Mouse (Mus musculus) cerebellum, adult 2 months (tissue): ENCODE measurements around the gene Fam72a. TPM values are rescaled to one million over a fixed set of nuclear protein-coding genes. Genes with fewer than 3 reads are reported as not detected.
"Not testable (repeated sequence)": the region's sequence is repeated elsewhere in the genome, so short reads cannot be mapped to it uniquely, and the experiment has no call there.

Source experiments
- DNase-seq, 2 experiments: peaks; one replicate each; pipeline ENCODE4 v3.0.0; 2021
- H3K27ac ChIP-seq: fragments of 200-500 bp; 2 replicates; pipeline ENCODE4 v1.5.1; 2012; ENCODE audit warnings: low read length, control low read depth, inconsistent platforms; ENCODE audit not compliant: insufficient read depth
- H3K27me3 ChIP-seq: fragments of 200-500 bp; 2 replicates; pipeline ENCODE4 v1.6.1; 2012; ENCODE audit warnings: inconsistent platforms, mild to moderate bottlenecking, low read length, moderate library complexity; ENCODE audit not compliant: control insufficient read depth, insufficient read depth
- H3K4me1 ChIP-seq: fragments of 200-500 bp; 2 replicates; pipeline ENCODE4 v1.6.1; 2011; ENCODE audit warnings: low read length; ENCODE audit not compliant: control insufficient read depth, insufficient read depth
- H3K4me3 ChIP-seq: fragments of 200-500 bp; replicated peaks from 2 replicates; pipeline ENCODE3; 2011; ENCODE audit warnings: mild to moderate bottlenecking, low read depth, low read length, control low read depth; ENCODE audit not compliant: insufficient read depth
- CTCF ChIP-seq: fragments of 200-500 bp; IDR thresholded peaks from 2 replicates; pipeline ENCODE4 v1.5.1; 2011; ENCODE audit warnings: low read depth, mild to moderate bottlenecking, control low read depth, low read length, moderate library complexity, borderline replicate concordance; ENCODE audit not compliant: insufficient read depth
- POLR2A ChIP-seq: fragments of 200-500 bp; IDR thresholded peaks from 2 replicates; pipeline ENCODE4 v1.6.1; 2011; ENCODE audit warnings: low read length, control low read depth, borderline replicate concordance; ENCODE audit not compliant: insufficient read depth
- WGBS: fragments of 180-500 bp; shearing (Covaris S2); methylation state at CpG from one replicate; pipeline ENCODE4 v1.1.7; 2018; 5-methylcytosine and 5-hydroxymethylcytosine counted together
- polyA plus RNA-seq: library from polyadenylated mRNA; depleted of rRNA; stranded (reverse); fragments of >200 nt; gene quantifications from 2 replicates; pipeline ENCODE4 v1.2.3, GENCODE M21; 2012

Gene Fam72a
- polyA plus RNA-seq, 1 experiment, result 1.9 TPM

GRCm38 (mm10) chr1:131548494-131549365 is 21.0 kb downstream of the Fam72a start:
- TF ChIP-seq POLR2A, result no peak
- peak; percentile 28; the same call in 1 of the 2 replicates for TF ChIP-seq CTCF
- 21% methylated on average over 8 of the region's 8 CpGs for WGBS
- peak; percentile 35 to 53 for DNase-seq
- Histone ChIP-seq H3K27ac (no peak overlapping the region), H3K27me3 (no peaks in the 10 kb centered on the region), H3K4me3 (no peak overlapping the region), H3K4me1 (peaks cover 12% of the 10 kb centered on the region; the same call in 1 of the 2 replicates)

DNA sequence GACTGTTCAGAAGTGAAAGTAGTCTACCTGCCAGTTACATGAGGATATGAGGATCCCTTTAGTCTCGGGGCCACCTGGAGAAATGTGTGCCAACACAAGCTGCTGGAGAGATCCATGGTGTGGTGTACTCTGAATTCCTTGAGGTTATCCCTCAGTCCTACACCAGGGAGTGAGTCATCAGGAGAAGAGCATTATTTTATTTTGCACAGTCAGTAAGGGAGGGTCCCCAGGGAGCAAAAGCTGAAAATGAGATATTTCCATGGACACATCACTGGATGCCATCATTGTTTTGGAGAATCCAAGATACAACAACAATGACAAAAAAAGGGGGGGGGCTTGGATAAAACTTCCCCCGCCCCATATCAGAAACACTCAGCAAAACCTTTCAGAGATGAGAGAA is 24.3 kb downstream of the Fam72a start:
- WGBS, result 69% methylated on average over 2 of the region's 2 CpGs
- DNase-seq, result no peak
- H3K27ac ChIP-seq, result no peak overlapping the region
- H3K4me1 ChIP-seq, result peaks cover 6% of the 10 kb centered on the region; the same call in 1 of the 2 replicates
- no peaks in the 10 kb centered on the region for H3K27me3 ChIP-seq
- TF ChIP-seq POLR2A (no peak), CTCF (no peak)
- H3K4me3 ChIP-seq, result no peak overlapping the region

- Histone ChIP-seq H3K27me3 (no peaks in the 10 kb centered on the region), H3K4me1 (peaks cover 4% of the 10 kb centered on the region; the same call in 1 of the 2 replicates), H3K4me3 (no peak overlapping the region), H3K27ac (no peak overlapping the region)
- TF ChIP-seq POLR2A (no peak), CTCF (no peak)
- no peak for DNase-seq
Observed at GRCm38 (mm10) chr1:131553428-131553827, 25.7 kb downstream of the Fam72a start.

DNA sequence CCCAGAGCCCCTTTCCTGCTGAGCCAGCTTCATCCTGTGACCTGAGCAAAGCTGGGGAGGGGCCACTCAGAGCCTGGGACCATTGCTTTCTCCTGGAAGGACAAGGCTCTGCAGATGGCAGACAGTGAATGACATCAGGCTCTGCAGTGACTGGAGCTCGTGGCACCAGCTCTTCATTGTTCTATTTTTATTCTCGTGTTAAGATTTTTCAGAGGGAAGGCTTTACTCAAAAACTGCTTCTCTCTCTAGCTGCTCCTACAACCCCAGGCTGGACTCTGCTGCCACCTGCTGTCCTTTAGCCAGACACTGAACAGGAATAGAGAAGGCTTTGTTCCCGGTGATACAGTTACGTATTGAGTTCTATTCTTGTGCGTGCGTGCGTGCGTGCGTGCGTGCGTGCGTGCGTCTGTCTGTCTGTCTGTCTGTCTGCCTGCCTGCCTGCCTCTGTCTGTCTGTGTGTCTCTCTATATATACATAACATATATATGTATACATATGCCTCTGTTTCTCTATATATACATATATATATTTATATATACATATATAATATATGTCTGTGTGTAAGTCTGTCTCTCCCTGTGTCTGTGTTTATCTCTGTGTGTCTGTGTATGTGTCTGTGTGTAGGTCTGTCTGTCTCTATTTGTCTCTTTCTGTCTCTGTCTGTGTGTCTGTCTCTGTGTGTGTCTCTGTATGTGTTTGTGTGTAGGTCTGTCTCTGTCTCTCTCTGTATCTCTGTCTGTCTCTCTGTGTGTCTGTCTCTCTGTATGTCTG is 27.5 kb downstream of the Fam72a start:
- no peaks in the 10 kb centered on the region; the same call in 1 of the 2 replicates for H3K4me1 ChIP-seq
- no peaks in the 10 kb centered on the region for H3K27me3 ChIP-seq
- H3K4me3 ChIP-seq, result no peak overlapping the region
- WGBS, result 1% methylated on average over 13 of the region's 13 CpGs
- TF ChIP-seq POLR2A (no peak), CTCF (peak; percentile 91)
- peak; percentile 87 for DNase-seq
- peak overlapping the region; percentile 76 for H3K27ac ChIP-seq

- no peak for TF ChIP-seq CTCF
- Histone ChIP-seq H3K4me3 (no peak overlapping the region), H3K27me3 (no peaks in the 10 kb centered on the region), H3K27ac (no peak overlapping the region), H3K4me1 (no peaks in the 10 kb centered on the region)
- DNase-seq, result no peak
Observed at GRCm38 (mm10) chr1:131560500-131560899, 32.8 kb downstream of the Fam72a start.

GRCm38 (mm10) chr1:131562081-131562480 is 34.4 kb downstream of the Fam72a start:
- no peaks in the 10 kb centered on the region for H3K4me1 ChIP-seq
- no peaks in the 10 kb centered on the region for H3K27me3 ChIP-seq
- no peak for TF ChIP-seq POLR2A
- no peak for TF ChIP-seq CTCF
- no peak overlapping the region for H3K4me3 ChIP-seq
- no peak for DNase-seq
- H3K27ac ChIP-seq, result no peak overlapping the region
- 94% methylated on average over 2 of the region's 2 CpGs for WGBS

GRCm38 (mm10) chr1:131566056-131566455 is 38.4 kb downstream of the Fam72a start:
- not testable (repeated sequence) for H3K4me3 ChIP-seq, H3K27me3 ChIP-seq, H3K27ac ChIP-seq, H3K4me1 ChIP-seq
- peak in 1 of 2 experiments; percentile 32 for DNase-seq
- 31% methylated on average over 11 of the region's 11 CpGs for WGBS

DNA sequence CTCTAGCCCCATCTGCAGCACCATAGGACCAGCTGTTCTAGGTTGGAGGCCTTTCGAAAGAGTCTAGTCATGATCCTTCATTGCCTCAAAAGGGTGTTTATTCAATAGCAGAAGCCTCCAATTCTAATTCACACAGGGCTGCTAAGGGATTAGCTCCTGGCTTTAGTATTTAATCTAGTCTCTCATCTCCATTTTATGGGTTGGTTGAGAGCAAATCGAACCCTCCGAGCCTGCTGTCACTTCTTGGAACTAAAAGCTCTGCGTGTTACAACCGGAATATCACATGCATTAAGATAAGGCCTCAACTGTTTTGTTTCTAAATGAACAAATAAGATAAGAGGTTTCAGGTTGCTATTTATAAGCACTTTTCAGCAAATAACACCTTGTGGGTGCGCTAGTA is 42.0 kb downstream of the Fam72a start:
- H3K4me1 ChIP-seq, result no peaks in the 10 kb centered on the region
- TF ChIP-seq CTCF (no peak), POLR2A (no peak)
- WGBS, result 97% methylated on average over 6 of the region's 6 CpGs
- no peaks in the 10 kb centered on the region for H3K27me3 ChIP-seq
- H3K27ac ChIP-seq, result no peak overlapping the region
- no peak overlapping the region for H3K4me3 ChIP-seq
- DNase-seq, result no peak
